Mouse (Mus musculus): ENCODE results near the gene Prss33. TPM values are rescaled to one million over a fixed set of nuclear protein-coding genes. Genes with fewer than 3 reads are reported as not detected.

The Prss33 gene
- not detected for polyA plus RNA-seq (2015; fragmentation: Illumina TruSeq; extraction: RNeasy Lipid Tissue Mini Kit (QIAGEN cat#74804); ENCODE audit: low read depth, low replicate concordance)

GRCm38 (mm10) chr17:23836006-23836575 lies at the start of gene Prss33:
TSS of gene Prss33 (minus strand) at chr17:23836056.

GRCm38 (mm10) chr17:23880576-23880975 lies 44.7 kb upstream of the Prss33 start, which contains the start of the genes Dcpp1 and Dcpp2:
TSS of gene Dcpp1 (plus strand) at chr17:23880876.
TSS of gene Dcpp2 (plus strand) at chr17:23880880.

GRCm38 (mm10) chr17:23867756-23868155 lies 31.9 kb upstream of the Prss33 start, which contains the start of gene Prss21:
TSS of gene Prss21 (plus strand) at chr17:23868056.

GRCm38 (mm10) chr17:23843812-23844273 lies 8.0 kb upstream of the Prss33 start, which contains the start of the genes Prss32 and Prss41:
TSS of gene Prss32 (plus strand) at chr17:23843855.
TSS of gene Prss41 (minus strand) at chr17:23844172.

GRCm38 (mm10) chr17:23829064-23829619 lies 6.7 kb downstream of the Prss33 start, which contains the start of gene Elob:
TSS of gene Elob (minus strand) at chr17:23829136.

GRCm38 (mm10) chr17:23790269-23791078 lies 45.4 kb downstream of the Prss33 start, which contains the start of gene Srrm2:
TSS of gene Srrm2 (plus strand) at chr17:23790532.

GRCm38 (mm10) chr17:23785561-23786471 lies 50.0 kb downstream of the Prss33 start, which contains the start of gene Flywch2:
TSS of gene Flywch2 (minus strand) at chr17:23786081.

Other genes with a start within 250 kb of the Prss33 start
- gene Zfp13, start 236.6 kb downstream of the Prss33 start, polyA plus RNA-seq (2015; fragmentation: Illumina TruSeq; extraction: RNeasy Lipid Tissue Mini Kit (QIAGEN cat#74804); ENCODE audit: low read depth, low replicate concordance), result 18.1 TPM
- not detected for gene Zscan10, start 235.2 kb downstream of the Prss33 start, polyA plus RNA-seq (2015; fragmentation: Illumina TruSeq; extraction: RNeasy Lipid Tissue Mini Kit (QIAGEN cat#74804); ENCODE audit: low read depth, low replicate concordance)
- gene Mmp25, start 190.8 kb downstream of the Prss33 start, polyA plus RNA-seq (2015; fragmentation: Illumina TruSeq; extraction: RNeasy Lipid Tissue Mini Kit (QIAGEN cat#74804); ENCODE audit: low read depth, low replicate concordance), result 0.24 TPM
- not detected for gene Bicdl2, start 175.6 kb downstream of the Prss33 start, polyA plus RNA-seq (2015; fragmentation: Illumina TruSeq; extraction: RNeasy Lipid Tissue Mini Kit (QIAGEN cat#74804); ENCODE audit: low read depth, low replicate concordance)
- gene Hcfc1r1, start 162.5 kb downstream of the Prss33 start, polyA plus RNA-seq (2015; fragmentation: Illumina TruSeq; extraction: RNeasy Lipid Tissue Mini Kit (QIAGEN cat#74804); ENCODE audit: low read depth, low replicate concordance), result 211 TPM
- 9.6 TPM for gene Thoc6, start 162.2 kb downstream of the Prss33 start, polyA plus RNA-seq (2015; fragmentation: Illumina TruSeq; extraction: RNeasy Lipid Tissue Mini Kit (QIAGEN cat#74804); ENCODE audit: low read depth, low replicate concordance)
- gene Tnfrsf12a, start 158.6 kb downstream of the Prss33 start, polyA plus RNA-seq (2015; fragmentation: Illumina TruSeq; extraction: RNeasy Lipid Tissue Mini Kit (QIAGEN cat#74804); ENCODE audit: low read depth, low replicate concordance), result 14.9 TPM
- gene Cldn6, start 156.8 kb downstream of the Prss33 start, polyA plus RNA-seq (2015; fragmentation: Illumina TruSeq; extraction: RNeasy Lipid Tissue Mini Kit (QIAGEN cat#74804); ENCODE audit: low read depth, low replicate concordance), result not detected
- gene Cldn9, start 152.0 kb downstream of the Prss33 start, polyA plus RNA-seq (2015; fragmentation: Illumina TruSeq; extraction: RNeasy Lipid Tissue Mini Kit (QIAGEN cat#74804); ENCODE audit: low read depth, low replicate concordance), result 0.31 TPM
- gene 1520401A03Rik, start 113.3 kb downstream of the Prss33 start, polyA plus RNA-seq (2015; fragmentation: Illumina TruSeq; extraction: RNeasy Lipid Tissue Mini Kit (QIAGEN cat#74804); ENCODE audit: low read depth, low replicate concordance), result 0.39 TPM
- gene Pkmyt1, start 109.7 kb downstream of the Prss33 start, polyA plus RNA-seq (2015; fragmentation: Illumina TruSeq; extraction: RNeasy Lipid Tissue Mini Kit (QIAGEN cat#74804); ENCODE audit: low read depth, low replicate concordance), result 5.1 TPM
- 53.5 TPM for gene Paqr4, start 95.2 kb downstream of the Prss33 start, polyA plus RNA-seq (2015; fragmentation: Illumina TruSeq; extraction: RNeasy Lipid Tissue Mini Kit (QIAGEN cat#74804); ENCODE audit: low read depth, low replicate concordance)
- 0.97 TPM for gene Kremen2, start 90.2 kb downstream of the Prss33 start, polyA plus RNA-seq (2015; fragmentation: Illumina TruSeq; extraction: RNeasy Lipid Tissue Mini Kit (QIAGEN cat#74804); ENCODE audit: low read depth, low replicate concordance)
- 321 TPM for gene Flywch1, start 64.5 kb downstream of the Prss33 start, polyA plus RNA-seq (2015; fragmentation: Illumina TruSeq; extraction: RNeasy Lipid Tissue Mini Kit (QIAGEN cat#74804); ENCODE audit: low read depth, low replicate concordance)
- gene Flywch2, start 50.0 kb downstream of the Prss33 start, polyA plus RNA-seq (2015; fragmentation: Illumina TruSeq; extraction: RNeasy Lipid Tissue Mini Kit (QIAGEN cat#74804); ENCODE audit: low read depth, low replicate concordance), result 29.3 TPM
- 295 TPM for gene Srrm2, start 45.5 kb downstream of the Prss33 start, polyA plus RNA-seq (2015; fragmentation: Illumina TruSeq; extraction: RNeasy Lipid Tissue Mini Kit (QIAGEN cat#74804); ENCODE audit: low read depth, low replicate concordance)
- 700 TPM for gene Elob, start 6.9 kb downstream of the Prss33 start, polyA plus RNA-seq (2015; fragmentation: Illumina TruSeq; extraction: RNeasy Lipid Tissue Mini Kit (QIAGEN cat#74804); ENCODE audit: low read depth, low replicate concordance)
- gene Prss32, start 7.8 kb upstream of the Prss33 start, polyA plus RNA-seq (2015; fragmentation: Illumina TruSeq; extraction: RNeasy Lipid Tissue Mini Kit (QIAGEN cat#74804); ENCODE audit: low read depth, low replicate concordance), result not detected
- 0.42 TPM for gene Prss41, start 8.1 kb upstream of the Prss33 start, polyA plus RNA-seq (2015; fragmentation: Illumina TruSeq; extraction: RNeasy Lipid Tissue Mini Kit (QIAGEN cat#74804); ENCODE audit: low read depth, low replicate concordance)
- gene Prss21, start 32.0 kb upstream of the Prss33 start, polyA plus RNA-seq (2015; fragmentation: Illumina TruSeq; extraction: RNeasy Lipid Tissue Mini Kit (QIAGEN cat#74804); ENCODE audit: low read depth, low replicate concordance), result not detected
- not detected for gene Dcpp1, start 44.8 kb upstream of the Prss33 start, polyA plus RNA-seq (2015; fragmentation: Illumina TruSeq; extraction: RNeasy Lipid Tissue Mini Kit (QIAGEN cat#74804); ENCODE audit: low read depth, low replicate concordance)
- gene Dcpp2, start 44.8 kb upstream of the Prss33 start, polyA plus RNA-seq (2015; fragmentation: Illumina TruSeq; extraction: RNeasy Lipid Tissue Mini Kit (QIAGEN cat#74804); ENCODE audit: low read depth, low replicate concordance), result not detected
- not detected for gene Dcpp3, start 81.4 kb upstream of the Prss33 start, polyA plus RNA-seq (2015; fragmentation: Illumina TruSeq; extraction: RNeasy Lipid Tissue Mini Kit (QIAGEN cat#74804); ENCODE audit: low read depth, low replicate concordance)
- not detected for gene Sbp, start 105.6 kb upstream of the Prss33 start, polyA plus RNA-seq (2015; fragmentation: Illumina TruSeq; extraction: RNeasy Lipid Tissue Mini Kit (QIAGEN cat#74804); ENCODE audit: low read depth, low replicate concordance)
- gene Sbpl, start 119.2 kb upstream of the Prss33 start, polyA plus RNA-seq (2015; fragmentation: Illumina TruSeq; extraction: RNeasy Lipid Tissue Mini Kit (QIAGEN cat#74804); ENCODE audit: low read depth, low replicate concordance), result not detected
- gene Prss30, start 144.5 kb upstream of the Prss33 start, polyA plus RNA-seq (2015; fragmentation: Illumina TruSeq; extraction: RNeasy Lipid Tissue Mini Kit (QIAGEN cat#74804); ENCODE audit: low read depth, low replicate concordance), result not detected
- 1.8 TPM for gene Prss22, start 162.0 kb upstream of the Prss33 start, polyA plus RNA-seq (2015; fragmentation: Illumina TruSeq; extraction: RNeasy Lipid Tissue Mini Kit (QIAGEN cat#74804); ENCODE audit: low read depth, low replicate concordance)
- not detected for gene Prss27, start 202.1 kb upstream of the Prss33 start, polyA plus RNA-seq (2015; fragmentation: Illumina TruSeq; extraction: RNeasy Lipid Tissue Mini Kit (QIAGEN cat#74804); ENCODE audit: low read depth, low replicate concordance)
- 22.9 TPM for gene Kctd5, start 237.4 kb upstream of the Prss33 start, polyA plus RNA-seq (2015; fragmentation: Illumina TruSeq; extraction: RNeasy Lipid Tissue Mini Kit (QIAGEN cat#74804); ENCODE audit: low read depth, low replicate concordance)

Measured in brain, adult 10 weeks (tissue).